Comparison of ENCODE assay signal across 8 mouse cellular contexts in the genomic region with DNA sequence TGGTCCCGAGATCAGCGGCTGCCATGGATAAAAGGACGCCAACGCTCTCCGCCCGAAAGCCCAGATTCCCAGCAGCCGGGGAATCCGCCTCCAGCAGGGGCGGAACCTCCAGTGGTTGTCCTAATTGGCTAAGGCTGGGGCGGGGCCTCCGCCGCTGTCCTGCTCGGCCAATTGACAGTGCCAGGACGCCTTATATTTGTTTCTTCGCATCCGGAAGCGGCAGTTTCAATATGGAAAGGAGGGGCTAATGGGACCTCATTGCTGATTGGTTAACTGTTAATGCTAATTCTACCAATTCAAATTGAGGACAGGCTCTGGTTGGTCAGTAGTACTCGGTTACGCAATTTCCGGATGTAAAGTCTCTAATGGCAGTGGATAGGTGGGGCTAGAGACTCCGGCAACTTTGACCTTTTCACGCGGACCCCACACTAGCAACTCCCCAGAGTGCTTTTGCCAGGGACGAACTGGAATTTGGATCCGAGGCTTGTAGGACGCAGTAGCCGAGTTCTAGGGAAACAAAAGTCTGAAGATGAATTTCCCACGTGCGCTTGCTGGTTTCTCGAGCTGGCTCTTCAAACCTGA. TPM values are rescaled to one million over a fixed set of nuclear protein-coding genes. Genes with fewer than 3 reads are reported as not detected.
A peak's percentile ranks its signal among the peaks of the same experiment; 100 is the strongest.
DNase-seq lines count a peak whose midpoint lies in the region; ATAC-seq and TF ChIP-seq lines count a peak whose summit lies in the region.

A gene (minus strand): TSS at position 367 of the 582 bp plus-strand sequence.
A gene (plus strand): TSS at position 530 of the 582 bp plus-strand sequence.

- TF ChIP-seq POLR2A in brain, embryonic 14.5 days (IDR thresholded peaks at IDR 0.05; ENCODE audit: borderline replicate concordance, extremely low read depth, insufficient read depth, insufficient read length, poor library complexity, severe bottlenecking), result peak; percentile 49; the same call in 1 of the 2 replicates
- peak; percentile 65 for TF ChIP-seq POLR2A in liver, adult 2 months (IDR thresholded peaks at IDR 0.05; ENCODE audit: extremely low read depth, insufficient read depth, low read length)
- peak; percentile 46 for TF ChIP-seq POLR2A in myocyte (IDR thresholded peaks at IDR 0.05; ENCODE audit: insufficient read length, low read depth)

- WGBS in heart, embryonic 11.5 days (ENCODE audit: insufficient replicate concordance), result under 1% methylated on average over 30 of the region's 30 CpGs
- under 1% methylated on average over 30 of the region's 30 CpGs for WGBS in kidney, embryonic 16.5 days
- under 1% methylated on average over 30 of the region's 30 CpGs for WGBS in liver, adult 2 months

- peaks cover 29% of the 10 kb centered on the region for H3K4me1 ChIP-seq in erythroblast, embryonic 14.5 days (ENCODE audit: control insufficient read depth)
- H3K4me1 ChIP-seq in heart, embryonic 11.5 days (ENCODE audit: control insufficient read depth, insufficient read depth, low read length), result peaks cover 17% of the 10 kb centered on the region
- peaks cover 21% of the 10 kb centered on the region for H3K4me1 ChIP-seq in kidney, embryonic 16.5 days (ENCODE audit: insufficient read depth, low read length)
- H3K4me1 ChIP-seq in liver, adult 2 months (ENCODE audit: control insufficient read depth, insufficient read depth, low read length), result peaks cover 15% of the 10 kb centered on the region

- H3K9me3 ChIP-seq in erythroblast, embryonic 14.5 days (ENCODE audit: control insufficient read depth, low read length), result peaks cover 10% of the 10 kb centered on the region
- H3K9me3 ChIP-seq in heart, embryonic 11.5 days (replicated peaks; ENCODE audit: control insufficient read depth, low read length), result no peaks in the 10 kb centered on the region
- H3K9me3 ChIP-seq in kidney, embryonic 16.5 days (ENCODE audit: low read length), result no peaks in the 10 kb centered on the region

- DNase-seq in B cell, adult 2 months, result peak; percentile 91 to 93
- DNase-seq in brain, embryonic 14.5 days (ENCODE audit: low read depth), result peak; percentile 99
- peak; percentile 100 for DNase-seq in liver, adult 2 months (ENCODE audit: extremely low read depth, low read depth, low spot score)
- peak; percentile 97 for DNase-seq in splenic B cell, adult 2 months (ENCODE audit: low read depth, low spot score)

- H3ac ChIP-seq in myocyte (ENCODE audit: control insufficient read depth, insufficient read length), result peak within 1 kb of the TSS; percentile 30

- ATAC-seq in heart, embryonic 11.5 days (replicated peaks; ENCODE audit: insufficient number of reproducible peaks, low FRiP score, low TSS enrichment), result peak; percentile 97
- peak; percentile 99 for ATAC-seq in kidney, embryonic 16.5 days (ENCODE audit: low FRiP score, low TSS enrichment)

- peaks cover 38% of the 10 kb centered on the region for H3K36me3 ChIP-seq in erythroblast, embryonic 14.5 days (ENCODE audit: control insufficient read depth)
- H3K36me3 ChIP-seq in heart, embryonic 11.5 days (ENCODE audit: control insufficient read depth, insufficient read depth, low read length), result peaks cover 18% of the 10 kb centered on the region
- peaks cover 37% of the 10 kb centered on the region for H3K36me3 ChIP-seq in kidney, embryonic 16.5 days (ENCODE audit: insufficient read depth, low read length)
- peaks cover 9% of the 10 kb centered on the region for H3K36me3 ChIP-seq in liver, adult 2 months (ENCODE audit: control insufficient read depth, insufficient read depth, low read length)
- peaks cover 23% of the 10 kb centered on the region for H3K36me3 ChIP-seq in myocyte (ENCODE audit: control insufficient read depth, insufficient read depth)
- H3K36me3 ChIP-seq in splenic B cell, adult 2 months (ENCODE audit: control insufficient read depth, insufficient read depth, low read length, poor library complexity, severe bottlenecking), result peaks cover 2% of the 10 kb centered on the region; the same call in 1 of the 2 replicates

- H3K9ac ChIP-seq in heart, embryonic 11.5 days (ENCODE audit: low read depth, low read length), result peak within 1 kb of the TSS; percentile 81
- H3K9ac ChIP-seq in kidney, embryonic 16.5 days (replicated peaks; ENCODE audit: low read length), result peak within 1 kb of the TSS; percentile 83
- peak within 1 kb of the TSS; percentile 79 for H3K9ac ChIP-seq in liver, adult 2 months (ENCODE audit: low read depth, low read length)

- 0 out of 2 replicates have a peak, but pooled peaks have one; percentile 5 for TF ChIP-seq CTCF in brain, embryonic 14.5 days (IDR thresholded peaks at IDR 0.05; ENCODE audit: borderline replicate concordance, extremely low read depth, insufficient read depth, insufficient read length)
- TF ChIP-seq CTCF in liver, adult 2 months (IDR thresholded peaks at IDR 0.05; ENCODE audit: low read depth, low read length), result no peak

- peak within 1 kb of the TSS; percentile 83 for H3K4me2 ChIP-seq in heart, embryonic 11.5 days
- peak within 1 kb of the TSS; percentile 84 for H3K4me2 ChIP-seq in kidney, embryonic 16.5 days (replicated peaks; ENCODE audit: low read depth, low read length)
- peak within 1 kb of the TSS; percentile 88 for H3K4me2 ChIP-seq in myocyte (ENCODE audit: low read depth)

- peak within 1 kb of the TSS; percentile 88 for H3K4me3 ChIP-seq in erythroblast, embryonic 14.5 days (replicated peaks)
- H3K4me3 ChIP-seq in heart, embryonic 11.5 days (ENCODE audit: low read depth, low read length), result peak within 1 kb of the TSS; percentile 81
- H3K4me3 ChIP-seq in kidney, embryonic 16.5 days (ENCODE audit: low read length), result peak within 1 kb of the TSS; percentile 66
- peak within 1 kb of the TSS; percentile 87 for H3K4me3 ChIP-seq in liver, adult 2 months (ENCODE audit: insufficient read depth, low read depth, low read length)
- H3K4me3 ChIP-seq in myocyte, result peak within 1 kb of the TSS; percentile 78

- H3K79me2 ChIP-seq in liver, adult 2 months (ENCODE audit: control insufficient read depth, insufficient read depth, low read length), result peaks cover 3% of the 10 kb centered on the region; the same call in 1 of the 2 replicates
- peaks cover 22% of the 10 kb centered on the region for H3K79me2 ChIP-seq in myocyte (ENCODE audit: control insufficient read depth, insufficient read depth)

- no peaks in the 10 kb centered on the region for H3K27me3 ChIP-seq in erythroblast, embryonic 14.5 days (ENCODE audit: control insufficient read depth)
- H3K27me3 ChIP-seq in heart, embryonic 11.5 days (ENCODE audit: control insufficient read depth, insufficient read depth, low read length), result no peaks in the 10 kb centered on the region
- no peaks in the 10 kb centered on the region for H3K27me3 ChIP-seq in kidney, embryonic 16.5 days (ENCODE audit: insufficient read depth, low read length)
- no peaks in the 10 kb centered on the region for H3K27me3 ChIP-seq in liver, adult 2 months (ENCODE audit: control insufficient read depth, insufficient read depth, low read length)
- no peaks in the 10 kb centered on the region for H3K27me3 ChIP-seq in myocyte (ENCODE audit: control insufficient read depth, insufficient read depth, insufficient read length)
- H3K27me3 ChIP-seq in splenic B cell, adult 2 months (ENCODE audit: control insufficient read depth, insufficient read depth, low read length, poor library complexity, severe bottlenecking), result no peaks in the 10 kb centered on the region

- peak within 1 kb of the TSS; percentile 72 for H3K27ac ChIP-seq in heart, embryonic 11.5 days (ENCODE audit: low read depth, low read length)
- H3K27ac ChIP-seq in kidney, embryonic 16.5 days (ENCODE audit: low read length), result peak within 1 kb of the TSS; percentile 82
- H3K27ac ChIP-seq in liver, adult 2 months (replicated peaks; ENCODE audit: insufficient read depth, low read depth, low read length), result peak within 1 kb of the TSS; percentile 66

TF ChIP-seq in myocyte, 11 proteins besides CTCF, POLR2A, EP300 and RAD21:
- TF ChIP-seq TCF12 (IDR thresholded peaks at IDR 0.05; ENCODE audit: insufficient read depth, poor library complexity, severe bottlenecking) (no peak), TCF3 (IDR thresholded peaks at IDR 0.05; ENCODE audit: insufficient read length, low read depth) (no peak), MYOD1 (IDR thresholded peaks at IDR 0.05; ENCODE audit: control insufficient read depth in 1 of 3, insufficient read length in 2 of 3, low read depth in 2 of 3) (no peak), CEBPB (IDR thresholded peaks at IDR 0.05; ENCODE audit: insufficient read depth, poor library complexity, severe bottlenecking) (peak; percentile 96), POLR2AphosphoS2 (IDR thresholded peaks at IDR 0.05; ENCODE audit: insufficient read length, low read depth) (peak; percentile 70), MAX (IDR thresholded peaks at IDR 0.05; ENCODE audit: low read depth) (peak; percentile 20), REST (IDR thresholded peaks at IDR 0.05; ENCODE audit: insufficient read depth, insufficient read length) (no peak), USF1 (IDR thresholded peaks at IDR 0.05; ENCODE audit: low read depth) (no peak), SRF (IDR thresholded peaks at IDR 0.05; ENCODE audit: control insufficient read depth, insufficient read length, low read depth) (no peak), E2F4 (IDR thresholded peaks at IDR 0.05; ENCODE audit: insufficient read depth) (peak; percentile 17), MYOG (IDR thresholded peaks at IDR 0.05; ENCODE audit: control insufficient read depth in 1 of 3, insufficient read depth in 1 of 3, insufficient read length in 2 of 3, low read depth in 2 of 3) (no peak)

RNA-seq across cellular contexts. Expression of the first gene that starts in this region (rescaled TPM):
- polyA plus RNA-seq in brain, embryonic 14.5 days (2012; rRNA removed), result 82.1 and 132 TPM in 2 replicates
- polyA plus RNA-seq in erythroblast, embryonic 14.5 days (2012), result 9.4 and 19.8 TPM in 2 replicates
- polyA plus RNA-seq in heart, embryonic 11.5 days (2014; fragmentation: Nextera tagmentation; extraction: Ambion mirVana), result 23.9 and 24.9 TPM in 2 replicates
- 55.3 and 55.4 TPM in 2 replicates for polyA plus RNA-seq in kidney, embryonic 16.5 days (2015; fragmentation: Nextera tagmentation; extraction: Ambion mirVana)
- 11.4 and 12.1 TPM in 2 replicates for total RNA-seq in liver, adult 2 months (2014; rRNA removed)
- 28.4 and 44.3 TPM in 2 replicates for polyA plus RNA-seq in liver, adult 2 months (2012; rRNA removed)
- 11.0 TPM for polyA plus RNA-seq in myocyte (2012; fragmentation: generic; extraction: Trizol)

RNA-seq across cellular contexts. Expression of the second gene that starts in this region (rescaled TPM):
- polyA plus RNA-seq in brain, embryonic 14.5 days (2012; rRNA removed), result 7.9 and 8.6 TPM in 2 replicates
- polyA plus RNA-seq in erythroblast, embryonic 14.5 days (2012), result not detected in 2 replicates
- 7.2 and 10.8 TPM in 2 replicates for polyA plus RNA-seq in heart, embryonic 11.5 days (2014; fragmentation: Nextera tagmentation; extraction: Ambion mirVana)
- polyA plus RNA-seq in kidney, embryonic 16.5 days (2015; fragmentation: Nextera tagmentation; extraction: Ambion mirVana), result 12.9 and 13.1 TPM in 2 replicates
- 3.0 and 3.5 TPM in 2 replicates for total RNA-seq in liver, adult 2 months (2014; rRNA removed)
- 0.57 and 0.61 TPM in 2 replicates for polyA plus RNA-seq in liver, adult 2 months (2012; rRNA removed)
- 3.7 TPM for polyA plus RNA-seq in myocyte (2012; fragmentation: generic; extraction: Trizol)

Comparison
In these comparisons a context has a peak if more than half of its experiments do, and no peak if none do; other contexts are left out.
1. Peak in every context shown above with its lines: DNase-seq, ATAC-seq, H3K4me3 ChIP-seq and H3K27ac ChIP-seq.